Mouse (Mus musculus): ENCODE data around the gene Gga3. TPM values are rescaled to one million over a fixed set of nuclear protein-coding genes. Genes with fewer than 3 reads are reported as not detected.

Gga3 gene
- total RNA-seq, 2 experiments from 2014 or later = 20.9 to 24.5 TPM

- DNase-seq (ENCODE audit: low spot score) = no peak
- intact Hi-C loops (cut with DNase I) = loop anchor here (5.0 kb wide), 1 partner anchor 132 kb away; no protein-coding TSS in a partner anchor
These were observed 10.7 kb upstream of the Gga3 start for GRCm38 (mm10) chr11:115614346-115615107.

- DNase-seq (ENCODE audit: low spot score) = no peak
- intact Hi-C loops (cut with DNase I) = loop anchor here (5.0 kb wide), 1 partner anchor 131 kb away; no protein-coding TSS in a partner anchor
These were observed 9.5 kb upstream of the Gga3 start for GRCm38 (mm10) chr11:115613138-115613945.

DNA sequence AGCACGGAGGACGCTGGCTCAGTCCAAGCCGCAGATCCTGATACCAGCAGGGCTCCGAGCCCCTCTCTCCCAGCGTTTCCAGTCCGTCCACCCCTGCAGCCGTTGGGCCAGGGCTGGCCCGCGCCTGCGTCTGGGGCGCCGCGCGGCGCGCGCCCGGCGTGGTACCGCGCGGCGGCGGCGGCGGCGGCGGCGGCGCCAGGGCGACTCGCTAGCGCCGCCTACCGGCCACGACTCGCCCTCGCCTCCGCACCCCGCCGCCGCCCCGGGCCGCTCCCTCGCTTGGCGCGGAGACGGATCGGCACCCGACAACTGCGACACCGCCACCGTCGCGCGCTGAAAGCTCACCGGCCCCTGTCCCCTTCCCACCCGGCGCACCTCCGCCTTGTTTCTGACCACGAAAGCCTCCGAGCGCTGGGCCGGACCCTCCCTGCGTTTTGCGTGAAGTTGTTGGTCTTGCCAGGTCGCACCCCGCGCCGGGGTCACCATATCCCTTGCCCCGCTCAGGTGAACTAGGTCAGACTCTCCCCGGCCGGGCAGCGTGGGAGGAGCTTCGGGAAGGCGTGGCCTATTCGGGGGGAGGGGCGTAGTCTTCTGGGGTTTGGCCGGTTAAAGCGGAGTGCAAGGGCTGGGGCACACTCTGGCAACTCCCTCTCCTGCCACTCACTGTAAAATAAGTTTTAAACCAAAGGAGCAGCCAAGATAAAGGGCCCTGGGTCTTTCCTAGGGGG lies 8.7 kb upstream of the Gga3 start, which contains the start of gene Mif4gd:
TSS of gene Mif4gd (minus strand) at position 560 of the 728 bp plus-strand sequence.
- DNase-seq (ENCODE audit: low spot score) = peak; percentile 85
- intact Hi-C loops (cut with DNase I) = loop anchor here (5.0 kb wide), 1 partner anchor 130 kb away; no protein-coding TSS in a partner anchor

- intact Hi-C loops (cut with DNase I) = loop anchor here (5.0 kb wide), 1 partner anchor 130 kb away; no protein-coding TSS in a partner anchor
These were observed 8.2 kb upstream of the Gga3 start for GRCm38 (mm10) chr11:115612059-115612409.

DNA sequence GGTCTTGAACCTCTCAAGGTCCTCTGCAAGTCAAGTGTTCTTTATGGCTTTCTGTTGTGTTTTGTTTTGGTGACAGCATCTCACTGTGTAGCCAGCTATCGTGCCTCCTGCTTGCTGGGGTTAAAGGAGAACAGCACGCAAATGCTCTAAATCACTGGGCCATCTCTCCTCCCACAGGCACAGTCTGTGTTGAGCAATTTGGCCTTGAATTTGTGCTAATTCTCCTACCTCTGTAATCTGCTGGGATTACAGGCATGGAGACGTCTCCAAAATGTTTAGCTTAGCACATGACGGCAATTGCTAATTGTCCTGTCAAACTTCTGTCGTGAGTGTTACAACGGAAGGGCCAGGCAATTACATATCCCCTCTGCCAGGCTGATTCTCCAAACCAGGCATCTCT lies 7.3 kb upstream of the Gga3 start:
- intact Hi-C loops (cut with DNase I) = loop anchor here (5.0 kb wide), 1 partner anchor 129 kb away; no protein-coding TSS in a partner anchor
- DNase-seq (ENCODE audit: low spot score) = no peak

More at GRCm38 (mm10) chr11:115612059-115612409, 8.2 kb upstream of the Gga3 start:
- peak; percentile 63 for DNase-seq (ENCODE audit: low spot score)

- intact Hi-C loops (cut with DNase I) = no loop called here
- no peak for DNase-seq (ENCODE audit: low spot score)
These were observed 5.7 kb upstream of the Gga3 start for GRCm38 (mm10) chr11:115609576-115609975.

DNA sequence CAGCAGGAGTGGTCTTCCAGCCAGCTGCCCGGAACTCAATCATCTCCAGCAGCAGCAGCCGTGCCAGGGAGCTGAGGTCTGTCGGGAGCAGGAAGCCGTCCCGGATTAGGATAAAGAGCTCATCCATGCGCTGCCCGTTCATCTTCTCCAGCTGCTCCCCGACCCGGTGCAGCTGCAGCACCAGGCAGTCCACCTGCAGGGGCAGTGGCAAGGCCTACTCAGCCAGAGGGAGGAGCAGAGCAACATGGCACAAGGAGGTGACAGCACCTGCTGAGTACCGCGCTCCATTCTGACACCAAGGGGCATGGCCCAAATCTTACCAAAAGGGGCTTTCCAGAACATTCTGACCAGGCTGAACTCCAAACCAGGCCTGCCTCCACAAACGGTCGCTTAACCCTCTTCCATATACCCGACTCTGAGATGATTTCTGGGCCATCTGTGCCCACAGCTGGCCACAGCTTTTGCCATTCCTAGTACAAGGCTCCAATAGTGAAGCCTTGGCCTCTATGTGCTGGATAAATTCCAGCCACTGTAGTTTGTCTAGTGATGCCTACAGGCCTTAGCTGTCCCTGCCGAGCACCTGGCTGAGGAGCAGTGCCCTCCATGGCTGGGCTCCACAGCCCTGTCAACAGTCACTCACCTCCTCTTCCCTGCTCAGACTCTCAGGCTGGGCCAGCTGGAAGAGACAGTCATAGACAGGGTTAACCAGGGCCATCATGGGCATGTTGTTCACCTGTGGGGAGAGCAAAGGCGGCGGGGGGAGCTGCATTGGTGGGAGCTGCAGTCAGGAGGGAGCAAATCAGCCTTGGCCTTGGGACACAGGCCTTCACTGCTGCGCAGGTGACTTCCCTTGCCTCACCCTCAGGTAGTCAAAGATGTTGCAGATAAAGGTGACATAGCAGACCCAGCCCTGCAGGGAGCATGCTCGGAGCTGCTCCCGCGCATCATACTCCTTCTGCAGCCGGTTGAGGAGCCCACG lies 4.9 kb upstream of the Gga3 start:
- no peak for DNase-seq (ENCODE audit: low spot score)

GRCm38 (mm10) chr11:115606733-115607132 lies 2.9 kb upstream of the Gga3 start:
- intact Hi-C loops (cut with DNase I) = no loop called here
- no peak for DNase-seq (ENCODE audit: low spot score)

More for the DNA sequence above, 4.9 kb upstream of the Gga3 start:
- intact Hi-C loops (cut with DNase I) = no loop called here

DNA sequence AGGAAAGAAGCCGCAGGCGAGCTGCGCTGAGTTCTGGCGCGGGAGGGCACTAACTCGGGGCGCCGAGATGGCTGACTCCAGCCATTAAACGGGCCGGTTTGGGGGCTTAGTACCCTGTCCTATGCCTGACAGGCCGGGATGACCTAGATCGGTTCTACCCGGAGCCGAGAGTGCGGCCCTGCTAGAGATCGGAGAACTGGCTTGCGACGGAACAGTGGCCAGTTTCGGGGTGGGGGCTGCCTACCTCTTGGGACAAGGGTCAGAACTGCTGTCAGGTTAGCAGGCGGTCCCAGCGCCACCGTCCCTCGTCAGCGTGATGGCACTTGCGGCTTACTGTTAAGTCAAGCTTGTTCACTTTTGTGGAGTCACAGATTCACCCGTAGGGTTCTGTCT lies 449 bp upstream of the Gga3 start:
- intact Hi-C loops (cut with DNase I) = loop anchor here (5.0 kb wide), 1 partner anchor 177 kb away; no protein-coding TSS in a partner anchor
- no peak for DNase-seq (ENCODE audit: low spot score)

DNA sequence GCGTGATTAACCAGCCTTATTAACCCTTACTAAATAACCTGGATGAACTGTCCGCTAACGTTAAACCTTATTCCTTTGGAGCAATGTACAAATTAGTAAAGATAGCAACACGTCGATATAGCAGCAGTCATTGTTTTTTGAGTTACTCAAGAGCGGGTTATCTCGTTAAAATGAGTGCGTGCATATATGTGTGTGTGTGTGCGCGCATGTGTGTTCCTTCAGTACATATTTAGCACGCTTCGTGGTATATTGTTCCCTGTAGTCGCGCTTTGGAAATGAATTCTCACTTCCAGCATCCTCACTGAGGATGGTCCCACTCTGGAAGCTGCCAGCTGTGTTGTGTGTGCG lies 749 bp downstream of the Gga3 start:
- no peak for DNase-seq (ENCODE audit: low spot score)
- intact Hi-C loops (cut with DNase I) = loop anchor here (2.0 to 5.0 kb wide), 2 partner anchors 38 to 176 kb away; partner anchors contain the start of gene Nup85

GRCm38 (mm10) chr11:115601174-115601573 lies 2.7 kb downstream of the Gga3 start:
- no peak for DNase-seq (ENCODE audit: low spot score)
- intact Hi-C loops (cut with DNase I) = loop anchor here (5.0 kb wide), 1 partner anchor 174 kb away; no protein-coding TSS in a partner anchor

GRCm38 (mm10) chr11:115600743-115601142 lies 3.1 kb downstream of the Gga3 start:
- intact Hi-C loops (cut with DNase I) = loop anchor here (5.0 kb wide), 1 partner anchor 173 kb away; no protein-coding TSS in a partner anchor
- DNase-seq (ENCODE audit: low spot score) = no peak

- intact Hi-C loops (cut with DNase I) = loop anchor here (5.0 kb wide), 1 partner anchor 172 kb away; no protein-coding TSS in a partner anchor
- no peak for DNase-seq (ENCODE audit: low spot score)
These were observed 4.1 kb downstream of the Gga3 start for GRCm38 (mm10) chr11:115599722-115600121.

GRCm38 (mm10) chr11:115598309-115598708 lies 5.5 kb downstream of the Gga3 start:
- intact Hi-C loops (cut with DNase I) = no loop called here
- no peak for DNase-seq (ENCODE audit: low spot score)

DNA sequence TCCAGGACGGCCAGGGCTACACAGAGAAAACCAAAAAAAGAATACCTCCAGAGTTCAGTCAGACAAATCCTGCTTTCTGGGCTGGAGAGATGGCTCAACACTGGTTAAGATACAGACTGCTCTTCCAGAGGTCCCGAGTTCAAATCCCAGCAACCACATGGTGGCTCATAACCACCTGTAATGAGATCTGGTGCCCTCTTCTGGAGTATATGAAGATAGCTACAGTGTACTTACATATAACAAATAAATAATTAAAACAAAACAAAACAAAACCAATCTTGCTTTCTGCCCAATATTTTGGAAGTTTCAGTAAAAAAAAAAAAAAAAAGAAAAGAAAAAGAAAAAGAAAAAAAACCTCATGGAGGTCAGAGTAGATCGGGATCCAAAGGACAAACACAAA lies 8.6 kb downstream of the Gga3 start:
- intact Hi-C loops (cut with DNase I) = no loop called here
- DNase-seq (ENCODE audit: low spot score) = no peak

DNA sequence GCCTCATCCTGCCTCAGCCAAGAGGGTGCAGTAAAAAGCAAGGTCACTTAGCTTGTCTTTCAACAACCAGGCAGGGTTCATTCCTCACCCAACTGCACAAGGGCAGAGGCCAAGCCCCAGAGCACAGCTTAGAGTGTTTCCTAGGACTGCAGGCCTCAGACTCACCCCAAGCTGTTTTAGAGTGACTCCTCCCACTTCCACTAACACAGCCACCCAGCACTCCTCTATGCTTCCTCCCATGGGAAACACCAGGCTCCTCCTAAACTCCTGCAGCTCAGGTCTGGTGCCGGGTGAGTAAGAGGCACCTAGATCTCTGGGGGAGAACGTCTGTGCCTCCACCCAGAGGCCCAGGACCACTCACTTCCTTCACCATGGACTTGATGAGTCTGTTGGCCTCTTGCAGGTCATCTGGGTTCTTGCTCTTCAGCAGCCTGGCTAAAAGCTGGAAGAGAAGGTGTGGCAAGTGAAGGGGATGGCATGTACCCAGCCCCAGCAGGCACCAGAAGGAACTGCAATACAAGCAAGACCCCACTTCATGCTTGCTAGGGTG lies 13.2 kb downstream of the Gga3 start:
- no peak for DNase-seq (ENCODE audit: low spot score)
- intact Hi-C loops (cut with DNase I) = no loop called here

GRCm38 (mm10) chr11:115587984-115588383 lies 15.9 kb downstream of the Gga3 start:
- no peak for DNase-seq (ENCODE audit: low spot score)
- intact Hi-C loops (cut with DNase I) = no loop called here

GRCm38 (mm10) chr11:115586403-115586802 lies 17.4 kb downstream of the Gga3 start:
- intact Hi-C loops (cut with DNase I) = no loop called here

More at GRCm38 (mm10) chr11:115586403-115586802, 17.4 kb downstream of the Gga3 start:
- DNase-seq (ENCODE audit: low spot score) = no peak

All from heart, postnatal 25 days (tissue).